Mouse (Mus musculus): ENCODE results near the gene Porcn. TPM values are rescaled to one million over a fixed set of nuclear protein-coding genes. Genes with fewer than 3 reads are reported as not detected.

Gene Porcn
- 4.9 and 5.1 TPM in 2 replicates for polyA plus RNA-seq (2012; rRNA removed)

DNA sequence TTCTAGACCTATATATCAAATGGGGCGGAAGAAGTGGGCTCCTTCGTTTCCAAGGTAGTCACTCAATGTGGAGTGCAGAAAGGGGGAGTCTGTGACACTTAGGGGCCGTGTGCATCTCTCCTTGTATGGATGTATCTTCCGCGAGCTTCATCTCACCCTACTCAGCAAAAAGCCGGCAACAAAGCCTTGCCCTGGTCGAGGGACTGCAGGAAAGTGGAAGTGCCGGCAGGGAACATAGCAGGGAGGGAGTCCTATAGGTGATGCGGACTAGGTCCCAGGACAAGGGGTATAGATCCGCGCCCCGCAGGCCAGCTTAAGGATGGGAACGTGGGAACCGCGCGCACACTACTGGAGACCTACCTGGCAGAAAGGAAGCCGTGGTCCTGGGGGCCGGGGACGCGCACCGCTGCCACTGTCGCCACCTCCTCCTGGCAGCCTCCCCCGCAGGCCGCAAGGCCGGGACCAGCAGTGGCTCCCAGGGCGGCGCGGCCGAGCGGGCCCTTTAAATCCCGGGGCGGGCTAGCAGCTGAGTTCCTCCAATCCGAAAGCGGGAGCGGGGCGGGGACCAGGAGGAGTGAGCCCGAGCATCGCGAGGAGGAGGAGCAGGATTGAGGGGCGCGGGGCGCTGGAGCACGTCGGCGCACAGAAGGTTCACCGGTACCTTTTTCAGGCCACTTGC, at the start of gene Porcn:
Porcn (minus strand) TSS at position 511 of the 679 bp plus-strand sequence.

DNA sequence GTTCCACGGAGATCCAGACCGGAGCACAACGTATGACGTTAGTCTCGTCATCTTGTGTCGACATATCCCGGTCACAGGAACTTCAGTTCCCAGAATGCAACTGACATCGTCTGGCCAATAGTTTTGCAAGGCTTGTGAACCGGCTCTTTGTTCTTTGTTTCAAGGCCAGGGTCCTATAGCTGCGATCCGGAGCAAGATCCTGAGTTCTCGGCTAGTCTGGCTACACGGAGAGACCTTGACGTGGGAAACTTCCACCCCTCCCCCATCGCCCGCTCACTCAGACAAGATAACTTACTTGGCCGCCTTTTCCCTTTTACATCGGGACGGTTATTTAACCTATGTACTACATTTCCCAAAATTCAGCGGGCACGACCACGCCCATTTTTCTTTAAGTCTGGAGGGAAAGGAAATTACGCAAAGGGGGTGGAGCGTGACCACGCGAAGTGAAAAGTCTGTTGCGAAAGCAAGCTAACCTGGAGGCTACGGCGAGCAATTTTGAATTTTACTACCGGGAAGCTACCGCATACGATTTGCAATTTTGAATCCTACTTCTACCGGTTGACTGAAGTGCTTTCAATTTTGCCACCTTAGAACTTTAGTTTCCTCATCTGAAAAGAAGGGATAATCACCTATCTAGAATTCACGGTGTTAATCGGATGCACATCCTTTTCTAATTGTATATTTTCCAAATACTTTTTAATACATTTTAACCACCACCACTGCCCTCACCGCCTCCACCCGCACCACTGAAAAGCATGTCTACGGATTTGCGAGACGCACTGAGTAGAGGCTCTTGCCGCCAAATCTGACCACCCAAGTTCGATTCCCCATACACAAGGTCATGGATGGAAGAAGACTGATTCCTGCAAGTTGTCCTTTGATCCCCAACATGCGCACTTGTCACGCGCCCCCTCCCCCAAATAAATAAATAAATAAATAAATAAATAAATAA, 46.3 kb upstream of the Porcn start, which contains the start of gene Ftsj1:
Ftsj1 (minus strand) TSS at position 73 of the 952 bp plus-strand sequence.

DNA sequence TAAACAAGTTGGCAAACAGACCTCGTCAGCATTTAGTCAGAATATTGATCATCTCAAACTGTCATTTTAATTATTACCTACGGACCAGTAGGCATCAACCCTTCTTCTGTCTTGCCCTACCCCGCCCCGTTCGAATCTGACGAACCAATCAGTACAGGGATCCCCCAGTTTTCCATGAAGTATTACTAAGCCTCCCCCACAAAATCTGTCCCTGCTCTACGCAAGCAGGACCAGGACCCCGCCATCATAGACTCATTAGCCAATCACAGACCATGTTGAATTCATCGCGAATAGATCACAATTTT, 13.0 kb downstream of the Porcn start, which contains the start of gene Ebp:
Ebp (minus strand) TSS at position 94 of the 305 bp plus-strand sequence.

DNA sequence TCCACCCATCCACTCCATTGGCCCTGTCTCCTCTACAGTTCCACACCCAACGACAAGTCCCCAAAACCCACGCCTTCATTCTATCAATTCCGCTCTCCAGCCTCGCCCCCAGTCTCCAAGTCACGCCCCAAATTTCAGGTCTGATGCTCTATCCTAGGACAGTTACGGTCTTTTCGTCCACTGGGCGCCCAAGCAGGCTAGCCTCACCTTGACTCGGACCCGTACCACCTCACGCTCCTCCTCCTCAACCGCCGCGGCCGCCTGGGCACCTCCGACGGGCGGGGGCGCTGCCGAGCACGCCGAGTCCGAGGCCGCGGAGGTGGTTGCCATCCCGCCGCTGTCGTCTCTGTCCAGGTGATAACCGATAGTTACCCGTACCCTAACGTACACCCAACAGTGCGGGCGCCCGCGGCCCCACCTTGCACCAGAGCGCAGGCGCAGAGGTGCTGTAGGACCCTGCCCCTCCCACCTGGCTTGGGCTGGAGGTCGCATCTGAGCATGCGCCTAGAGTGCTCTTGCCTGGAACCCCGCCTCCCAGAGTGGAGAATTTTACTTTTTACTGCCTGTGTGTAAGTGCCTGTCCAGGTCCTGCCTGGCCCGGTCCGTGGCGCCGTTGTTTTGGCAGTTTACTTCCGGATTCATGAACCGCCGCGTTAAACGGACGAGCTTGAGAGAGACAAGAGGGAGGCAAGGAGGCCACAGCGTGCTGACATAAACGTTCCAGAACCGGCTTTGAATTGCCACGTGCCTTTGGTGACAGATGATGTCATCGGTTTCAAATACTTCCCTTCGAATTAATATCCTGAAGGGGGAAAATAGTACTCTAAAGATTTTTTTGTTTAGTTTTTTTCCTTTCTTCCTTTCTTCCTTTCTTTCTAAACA, 30.6 kb downstream of the Porcn start, which contains the start of gene Tbc1d25:
Tbc1d25 (minus strand) TSS at position 678 of the 882 bp plus-strand sequence.

DNA sequence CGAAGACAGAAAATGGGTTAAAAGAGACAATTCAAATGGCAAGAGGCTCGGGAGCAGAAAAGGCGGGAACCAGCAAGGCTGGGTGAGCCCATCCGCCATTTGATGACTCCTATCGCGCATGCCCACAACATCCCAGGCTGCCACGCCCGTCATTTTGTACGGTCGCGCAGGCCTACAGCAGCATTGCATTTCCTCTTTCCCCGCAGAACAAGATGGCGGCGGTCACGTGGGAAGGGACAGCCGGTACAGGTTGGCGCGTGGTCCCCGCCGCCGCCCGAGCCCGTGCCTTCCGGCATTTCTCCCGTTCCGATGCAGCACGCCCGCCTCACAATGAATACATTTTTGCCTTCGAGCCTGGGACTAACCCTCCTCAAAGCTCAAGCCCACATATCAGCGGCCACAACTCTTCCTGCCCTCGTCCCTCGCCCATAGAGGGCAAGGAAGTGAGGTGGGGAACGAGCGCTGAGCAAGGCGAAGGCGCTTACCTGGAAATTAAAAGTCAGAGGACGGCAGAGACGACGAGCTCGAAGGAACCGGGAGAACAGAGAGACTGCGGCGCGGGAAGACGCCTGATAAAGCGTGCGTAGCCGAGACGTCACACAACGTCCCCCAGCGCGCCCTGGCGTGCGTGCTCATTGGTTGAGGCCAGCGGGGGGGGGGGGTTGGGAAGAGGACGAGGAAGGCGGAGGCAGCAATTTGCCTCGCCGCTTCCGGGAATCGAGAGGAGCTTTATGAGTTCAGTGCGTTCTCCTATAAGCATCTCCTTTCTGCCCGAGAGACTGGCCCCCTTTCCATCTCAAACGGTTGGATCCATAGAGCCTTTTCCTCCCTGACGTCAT, 61.0 kb downstream of the Porcn start, which contains the start of gene Rbm3:
Rbm3 (minus strand) TSS at position 728 of the 839 bp plus-strand sequence.

Other genes with a start within 250 kb of the Porcn start
- 46.9 and 48.4 TPM in 2 replicates for gene Gata1, start 228.5 kb downstream of the Porcn start, polyA plus RNA-seq (2012; rRNA removed)
- 0.67 and 1.2 TPM in 2 replicates for gene Glod5, start 188.0 kb downstream of the Porcn start, polyA plus RNA-seq (2012; rRNA removed)
- gene Suv39h1, start 131.8 kb downstream of the Porcn start, polyA plus RNA-seq (2012; rRNA removed), result 15.2 and 16.4 TPM in 2 replicates
- gene Was, start 116.0 kb downstream of the Porcn start, polyA plus RNA-seq (2012; rRNA removed), result 11.4 and 12.1 TPM in 2 replicates
- gene Wdr13, start 73.6 kb downstream of the Porcn start, polyA plus RNA-seq (2012; rRNA removed), result 18.9 and 22.6 TPM in 2 replicates
- 156 and 159 TPM in 2 replicates for gene Rbm3, start 60.6 kb downstream of the Porcn start, polyA plus RNA-seq (2012; rRNA removed)
- gene Tbc1d25, start 30.3 kb downstream of the Porcn start, polyA plus RNA-seq (2012; rRNA removed), result 4.0 and 4.4 TPM in 2 replicates
- gene Ebp, start 13.0 kb downstream of the Porcn start, polyA plus RNA-seq (2012; rRNA removed), result 68.2 and 80.5 TPM in 2 replicates
- 16.6 and 17.2 TPM in 2 replicates for gene Ftsj1, start 45.9 kb upstream of the Porcn start, polyA plus RNA-seq (2012; rRNA removed)
- gene Slc38a5, start 64.6 kb upstream of the Porcn start, polyA plus RNA-seq (2012; rRNA removed), result 16.6 and 19.2 TPM in 2 replicates
- not detected in 2 replicates for gene Ssxb10, start 120.9 kb upstream of the Porcn start, polyA plus RNA-seq (2012; rRNA removed)
- not detected in 2 replicates for gene Ssxb9, start 160.5 kb upstream of the Porcn start, polyA plus RNA-seq (2012; rRNA removed)
- gene Ssxb1, start 206.8 kb upstream of the Porcn start, polyA plus RNA-seq (2012; rRNA removed), result not detected in 2 replicates

All from liver, embryonic 18 days (tissue).